Mouse (Mus musculus): ENCODE results near the gene Stx8. TPM values are rescaled to one million over a fixed set of nuclear protein-coding genes. Genes with fewer than 3 reads are reported as not detected.

Gene Stx8
- total and polyA plus RNA-seq, 2 experiments, result 3.5 to 12.9 TPM

DNA sequence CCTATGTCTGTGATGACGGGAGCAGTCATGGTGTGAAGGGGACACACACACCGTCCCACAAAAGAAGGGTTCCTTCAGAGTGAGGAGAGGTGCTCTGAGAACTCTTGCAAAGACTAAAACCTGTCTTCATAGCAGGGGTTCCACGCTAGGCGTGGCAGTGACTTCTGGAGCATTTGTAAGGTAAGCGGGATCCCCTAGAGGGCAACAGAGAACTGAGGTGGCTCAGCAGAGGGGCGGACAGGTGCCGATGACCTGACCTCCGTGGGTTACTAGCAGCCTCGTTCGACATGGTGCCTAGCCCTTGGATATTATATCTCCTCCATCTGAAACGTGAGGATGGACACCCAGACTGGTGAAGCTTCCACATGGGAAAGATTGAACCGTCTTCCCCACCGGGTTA is 257.1 kb downstream of the Stx8 start:
- Histone ChIP-seq H3K4me3 (ENCODE audit: insufficient read depth, low read depth, low read length) (no peak overlapping the region), H3K79me2 (ENCODE audit: control insufficient read depth, insufficient read depth, low read length) (no peaks in the 10 kb centered on the region), H3K4me1 (ENCODE audit: control insufficient read depth, insufficient read depth, low read length) (no peaks in the 10 kb centered on the region), H3K27ac (replicated peaks; ENCODE audit: insufficient read depth, low read depth, low read length) (no peak overlapping the region), H3K27me3 (ENCODE audit: control insufficient read depth, insufficient read depth, low read length) (no peaks in the 10 kb centered on the region), H3K9ac (ENCODE audit: low read depth, low read length) (no peak overlapping the region), H3K36me3 (ENCODE audit: control insufficient read depth, insufficient read depth, low read length) (no peaks in the 10 kb centered on the region)
- 32% methylated on average over 13 of the region's 13 CpGs for WGBS
- DNase-seq (ENCODE audit: extremely low read depth, low read depth, low spot score), result no peak
- TF ChIP-seq POLR2A (IDR thresholded peaks at IDR 0.05; ENCODE audit: extremely low read depth, insufficient read depth, low read length) (no peak), CTCF (IDR thresholded peaks at IDR 0.05; ENCODE audit: low read depth, low read length) (no peak)

DNA sequence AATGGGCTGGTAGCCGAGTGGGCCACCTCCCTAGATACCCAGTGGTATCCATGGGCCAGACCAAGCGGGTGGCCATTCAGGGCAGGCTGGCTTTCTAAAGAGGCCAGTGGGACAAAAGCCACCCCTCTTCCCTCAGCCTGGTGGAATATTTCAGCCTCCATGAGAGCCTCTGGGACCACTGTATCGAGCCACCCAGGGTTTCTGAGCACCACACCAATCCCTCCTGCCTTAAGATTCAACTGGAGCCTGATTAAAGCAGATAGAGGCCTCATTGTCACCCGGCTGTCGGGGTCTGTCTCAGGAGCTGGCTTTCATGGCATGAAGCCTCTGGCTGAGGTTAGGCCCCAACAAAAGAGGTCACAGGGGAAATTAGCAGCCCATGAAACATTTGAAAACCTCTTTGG is 260.7 kb downstream of the Stx8 start:
- TF ChIP-seq CTCF (IDR thresholded peaks at IDR 0.05; ENCODE audit: low read depth, low read length), result no peak
- TF ChIP-seq POLR2A (IDR thresholded peaks at IDR 0.05; ENCODE audit: extremely low read depth, insufficient read depth, low read length), result no peak
- H3K79me2 ChIP-seq (ENCODE audit: control insufficient read depth, insufficient read depth, low read length), result no peaks in the 10 kb centered on the region
- no peak overlapping the region for H3K9ac ChIP-seq (ENCODE audit: low read depth, low read length)
- H3K36me3 ChIP-seq (ENCODE audit: control insufficient read depth, insufficient read depth, low read length), result no peaks in the 10 kb centered on the region
- H3K4me3 ChIP-seq (ENCODE audit: insufficient read depth, low read depth, low read length), result no peak overlapping the region
- no peak overlapping the region for H3K27ac ChIP-seq (replicated peaks; ENCODE audit: insufficient read depth, low read depth, low read length)
- no peak for DNase-seq (ENCODE audit: extremely low read depth, low read depth, low spot score)
- H3K4me1 ChIP-seq (ENCODE audit: control insufficient read depth, insufficient read depth, low read length), result no peaks in the 10 kb centered on the region
- 86% methylated on average over 5 of the region's 5 CpGs for WGBS
- H3K27me3 ChIP-seq (ENCODE audit: control insufficient read depth, insufficient read depth, low read length), result no peaks in the 10 kb centered on the region

DNA sequence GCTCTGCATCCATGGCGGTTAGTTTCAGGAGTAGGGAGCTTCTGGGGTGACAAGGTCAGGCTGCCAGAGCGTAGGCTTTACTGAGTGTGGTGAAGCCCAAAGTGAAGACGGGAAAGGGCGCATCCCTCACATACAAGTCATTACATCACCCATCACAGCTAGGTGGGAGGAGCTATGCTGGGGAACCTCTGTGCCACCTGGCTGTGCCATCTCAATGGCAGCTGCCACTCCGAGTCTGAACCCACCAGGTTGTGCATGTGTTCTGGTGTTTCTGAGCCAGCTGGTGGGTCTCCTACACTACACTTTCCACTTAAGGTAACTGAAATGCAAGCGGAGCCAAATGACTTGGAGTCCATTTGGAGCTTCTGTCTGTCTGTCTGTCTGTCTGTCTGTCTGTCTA is 261.8 kb downstream of the Stx8 start:
- Histone ChIP-seq H3K9ac (ENCODE audit: low read depth, low read length) (no peak overlapping the region), H3K36me3 (ENCODE audit: control insufficient read depth, insufficient read depth, low read length) (no peaks in the 10 kb centered on the region), H3K4me1 (ENCODE audit: control insufficient read depth, insufficient read depth, low read length) (no peaks in the 10 kb centered on the region), H3K79me2 (ENCODE audit: control insufficient read depth, insufficient read depth, low read length) (no peaks in the 10 kb centered on the region), H3K27me3 (ENCODE audit: control insufficient read depth, insufficient read depth, low read length) (no peaks in the 10 kb centered on the region), H3K4me3 (ENCODE audit: insufficient read depth, low read depth, low read length) (no peak overlapping the region), H3K27ac (replicated peaks; ENCODE audit: insufficient read depth, low read depth, low read length) (no peak overlapping the region)
- WGBS, result 83% methylated on average over 6 of the region's 6 CpGs
- TF ChIP-seq POLR2A (IDR thresholded peaks at IDR 0.05; ENCODE audit: extremely low read depth, insufficient read depth, low read length) (no peak), CTCF (IDR thresholded peaks at IDR 0.05; ENCODE audit: low read depth, low read length) (no peak)
- DNase-seq (ENCODE audit: extremely low read depth, low read depth, low spot score), result no peak

DNA sequence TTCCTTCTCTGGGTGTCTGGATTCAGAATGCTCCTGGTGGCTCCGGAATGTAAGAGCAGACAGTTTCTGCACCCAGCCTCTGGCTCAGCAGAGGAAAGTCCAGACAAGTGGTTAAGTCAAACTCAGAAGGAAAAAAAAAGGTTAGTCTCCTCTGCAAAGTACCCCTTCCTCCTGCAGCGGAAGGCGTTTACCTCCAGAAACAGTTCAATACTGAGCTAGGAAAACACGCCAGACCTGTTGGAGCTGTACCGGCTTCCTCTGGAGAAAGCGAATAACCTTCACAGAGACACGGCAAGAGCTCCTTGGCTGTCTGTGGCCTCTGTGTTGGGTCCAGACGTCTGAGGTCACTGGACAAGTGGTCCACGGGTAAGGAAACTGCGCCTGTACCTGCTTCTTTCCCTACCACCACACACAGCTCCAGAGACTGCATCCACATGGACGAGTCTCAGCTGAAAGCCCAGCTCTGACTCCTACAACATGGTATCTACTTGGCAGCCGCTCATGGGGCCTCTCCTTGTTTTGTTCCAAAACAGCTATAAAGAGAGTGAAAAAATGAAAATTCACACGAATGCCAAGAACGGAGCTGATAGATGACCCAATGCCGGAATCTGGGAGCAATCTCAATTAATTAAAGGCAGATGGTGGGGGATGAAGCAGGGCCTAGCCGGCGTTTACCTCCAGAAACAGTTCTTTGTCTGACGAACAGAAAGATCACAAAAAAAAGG is 263.1 kb downstream of the Stx8 start:
- no peak overlapping the region for H3K9ac ChIP-seq (ENCODE audit: low read depth, low read length)
- no peaks in the 10 kb centered on the region for H3K79me2 ChIP-seq (ENCODE audit: control insufficient read depth, insufficient read depth, low read length)
- TF ChIP-seq POLR2A (IDR thresholded peaks at IDR 0.05; ENCODE audit: extremely low read depth, insufficient read depth, low read length) (no peak), CTCF (IDR thresholded peaks at IDR 0.05; ENCODE audit: low read depth, low read length) (no peak)
- H3K27ac ChIP-seq (replicated peaks; ENCODE audit: insufficient read depth, low read depth, low read length), result no peak overlapping the region
- no peak overlapping the region for H3K4me3 ChIP-seq (ENCODE audit: insufficient read depth, low read depth, low read length)
- WGBS, result 77% methylated on average over 18 of the region's 18 CpGs
- H3K27me3 ChIP-seq (ENCODE audit: control insufficient read depth, insufficient read depth, low read length), result no peaks in the 10 kb centered on the region
- no peak for DNase-seq (ENCODE audit: extremely low read depth, low read depth, low spot score)
- H3K4me1 ChIP-seq (ENCODE audit: control insufficient read depth, insufficient read depth, low read length), result no peaks in the 10 kb centered on the region
- H3K36me3 ChIP-seq (ENCODE audit: control insufficient read depth, insufficient read depth, low read length), result no peaks in the 10 kb centered on the region

DNA sequence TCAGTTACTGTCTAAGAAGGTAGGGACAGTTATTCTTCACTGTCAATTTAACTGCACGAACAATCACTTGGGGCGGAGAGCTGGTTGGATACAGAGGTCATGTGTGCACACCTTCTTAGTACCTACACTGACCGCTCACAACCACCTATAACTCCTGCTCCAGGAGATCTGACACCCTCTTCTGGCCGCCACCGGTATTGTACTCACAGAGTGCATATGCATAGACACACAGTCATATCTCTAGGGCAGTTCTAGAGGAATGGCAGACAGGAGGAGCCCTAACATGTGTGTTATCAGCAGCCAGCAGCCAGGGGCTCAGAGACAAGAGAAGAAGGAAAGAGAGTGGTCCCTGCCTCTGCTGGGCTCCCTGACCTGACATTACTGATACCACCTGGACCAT is 265.6 kb downstream of the Stx8 start:
- no peaks in the 10 kb centered on the region for H3K27me3 ChIP-seq (ENCODE audit: control insufficient read depth, insufficient read depth, low read length)
- no peak overlapping the region for H3K9ac ChIP-seq (ENCODE audit: low read depth, low read length)
- no peaks in the 10 kb centered on the region for H3K4me1 ChIP-seq (ENCODE audit: control insufficient read depth, insufficient read depth, low read length)
- TF ChIP-seq POLR2A (IDR thresholded peaks at IDR 0.05; ENCODE audit: extremely low read depth, insufficient read depth, low read length) (no peak), CTCF (IDR thresholded peaks at IDR 0.05; ENCODE audit: low read depth, low read length) (no peak)
- 93% methylated on average over 5 of the region's 5 CpGs for WGBS
- H3K4me3 ChIP-seq (ENCODE audit: insufficient read depth, low read depth, low read length), result no peak overlapping the region
- H3K79me2 ChIP-seq (ENCODE audit: control insufficient read depth, insufficient read depth, low read length), result no peaks in the 10 kb centered on the region
- H3K36me3 ChIP-seq (ENCODE audit: control insufficient read depth, insufficient read depth, low read length), result no peaks in the 10 kb centered on the region
- no peak for DNase-seq (ENCODE audit: extremely low read depth, low read depth, low spot score)
- no peak overlapping the region for H3K27ac ChIP-seq (replicated peaks; ENCODE audit: insufficient read depth, low read depth, low read length)

DNA sequence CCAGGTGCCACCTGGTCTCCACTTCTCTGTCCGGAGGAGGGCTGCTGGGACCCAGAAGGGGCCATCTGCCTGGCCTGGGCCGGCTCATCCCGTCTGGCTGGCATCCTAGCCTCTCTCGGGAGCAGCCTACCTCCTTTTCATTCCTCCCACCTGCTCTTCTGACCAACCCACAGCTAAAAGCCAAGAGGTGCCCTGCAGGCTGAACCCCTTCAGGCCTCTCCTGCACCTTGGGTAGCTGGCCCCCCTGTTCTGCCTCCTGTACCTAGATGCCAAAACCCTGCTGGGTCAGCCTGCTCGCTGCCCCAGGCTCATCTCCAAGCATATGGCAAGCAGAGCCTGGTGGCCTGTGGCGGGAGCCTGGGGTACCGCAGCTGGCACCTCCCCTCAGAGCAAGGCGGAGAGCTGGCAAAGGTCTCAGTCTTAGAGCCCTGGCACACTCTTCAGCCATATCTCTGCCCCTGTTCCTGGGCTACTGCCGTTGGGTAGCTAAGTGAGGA is 267.5 kb downstream of the Stx8 start:
- WGBS, result 83% methylated on average over 9 of the region's 9 CpGs
- H3K27ac ChIP-seq (replicated peaks; ENCODE audit: insufficient read depth, low read depth, low read length), result no peak overlapping the region
- no peaks in the 10 kb centered on the region for H3K4me1 ChIP-seq (ENCODE audit: control insufficient read depth, insufficient read depth, low read length)
- H3K9ac ChIP-seq (ENCODE audit: low read depth, low read length), result no peak overlapping the region
- no peak overlapping the region for H3K4me3 ChIP-seq (ENCODE audit: insufficient read depth, low read depth, low read length)
- TF ChIP-seq CTCF (IDR thresholded peaks at IDR 0.05; ENCODE audit: low read depth, low read length) (no peak), POLR2A (IDR thresholded peaks at IDR 0.05; ENCODE audit: extremely low read depth, insufficient read depth, low read length) (no peak)
- no peaks in the 10 kb centered on the region for H3K36me3 ChIP-seq (ENCODE audit: control insufficient read depth, insufficient read depth, low read length)
- no peak for DNase-seq (ENCODE audit: extremely low read depth, low read depth, low spot score)
- H3K79me2 ChIP-seq (ENCODE audit: control insufficient read depth, insufficient read depth, low read length), result no peaks in the 10 kb centered on the region
- no peaks in the 10 kb centered on the region for H3K27me3 ChIP-seq (ENCODE audit: control insufficient read depth, insufficient read depth, low read length)
